ENCODE assay signal across 8 mouse cellular contexts in genomic region chr8:103913927-103914640, GRCm38 (mm10).
DNase-seq lines count a peak whose midpoint lies in the region; ATAC-seq lines count a peak whose summit lies in the region.

No protein-coding gene starts in this region.

- no peak; the same call in 1 of the 2 replicates for ATAC-seq in heart, embryonic 13.5 days (ENCODE audit: extremely low read depth, insufficient number of reproducible peaks, low FRiP score, low TSS enrichment)
- 0 out of 2 replicates have a peak, but pooled peaks have one; percentile 61 for ATAC-seq in midbrain, embryonic 11.5 days (ENCODE audit: low FRiP score)
- ATAC-seq in monocyte, adult 5-6 weeks (replicated peaks; ENCODE audit: insufficient number of reproducible peaks, low FRiP score, low TSS enrichment, poor library complexity, severe bottlenecking): no peak

- DNase-seq in heart, adult 11 months: peak; percentile 90
- DNase-seq in heart, postnatal 25 days (ENCODE audit: low spot score): no peak
- DNase-seq in brain, adult 2 months (ENCODE audit: low read depth, low spot score): peak; percentile 81
- DNase-seq in layer of hippocampus, postnatal 14 days (ENCODE audit: low spot score in 2 of 2): peak; percentile 17 to 31
- no peak for DNase-seq in midbrain, embryonic 11.5 days (ENCODE audit: low spot score, missing footprints)
- DNase-seq in testis, postnatal 14 days (ENCODE audit: low spot score): peak; percentile 10

- no peaks in the 10 kb centered on the region for H3K27me3 ChIP-seq in heart, embryonic 13.5 days (replicated peaks)
- H3K27me3 ChIP-seq in midbrain, embryonic 11.5 days (ENCODE audit: control insufficient read depth, insufficient read depth, low read length): no peaks in the 10 kb centered on the region

- 0 out of 2 replicates have a peak overlapping the region, but pooled peaks have one; percentile 21 for H3K9ac ChIP-seq in heart, embryonic 13.5 days
- no peak overlapping the region for H3K9ac ChIP-seq in midbrain, embryonic 11.5 days (ENCODE audit: low read length)

- intact Hi-C loops in heart, postnatal 25 days (cut with DNase I): loop anchor here (1.0 to 10.0 kb wide), 2 partner anchors 59 to 329 kb away; no protein-coding TSS in a partner anchor

- no peaks in the 10 kb centered on the region for H3K9me3 ChIP-seq in heart, embryonic 13.5 days
- H3K9me3 ChIP-seq in midbrain, embryonic 11.5 days (ENCODE audit: control insufficient read depth, low read length): no peaks in the 10 kb centered on the region

- H3K4me2 ChIP-seq in heart, embryonic 13.5 days: no peak overlapping the region
- no peak overlapping the region for H3K4me2 ChIP-seq in midbrain, embryonic 11.5 days

- H3K36me3 ChIP-seq in heart, embryonic 13.5 days: no peaks in the 10 kb centered on the region
- no peaks in the 10 kb centered on the region for H3K36me3 ChIP-seq in midbrain, embryonic 11.5 days (ENCODE audit: control insufficient read depth, insufficient read depth, low read length)

- H3K27ac ChIP-seq in heart, embryonic 13.5 days (replicated peaks): no peak overlapping the region
- no peak overlapping the region for H3K27ac ChIP-seq in midbrain, embryonic 11.5 days (ENCODE audit: low read depth, low read length)

- no peak overlapping the region for H3K4me3 ChIP-seq in heart, embryonic 13.5 days
- no peak overlapping the region for H3K4me3 ChIP-seq in midbrain, embryonic 11.5 days (ENCODE audit: low read depth, low read length)

- WGBS in heart, embryonic 13.5 days: 34% methylated on average over 6 of the region's 6 CpGs
- WGBS in midbrain, embryonic 11.5 days: 50% methylated on average over 6 of the region's 6 CpGs

- H3K4me1 ChIP-seq in heart, embryonic 13.5 days: peaks cover 4% of the 10 kb centered on the region; the same call in 1 of the 2 replicates
- H3K4me1 ChIP-seq in midbrain, embryonic 11.5 days (ENCODE audit: control insufficient read depth, insufficient read depth, low read length): no peaks in the 10 kb centered on the region

Comparison
In these comparisons a context has a peak if more than half of its experiments do, and no peak if none do; other contexts are left out.
1. DNase-seq: peak in heart, adult 11 months (single experiment), brain, adult 2 months (single experiment), layer of hippocampus, postnatal 14 days (2 of 2) and testis, postnatal 14 days (single experiment); none in heart, postnatal 25 days (single experiment) and midbrain, embryonic 11.5 days (single experiment).